Mouse (Mus musculus): ENCODE measurements around the gene Slc4a5.

The Slc4a5 gene

DNA sequence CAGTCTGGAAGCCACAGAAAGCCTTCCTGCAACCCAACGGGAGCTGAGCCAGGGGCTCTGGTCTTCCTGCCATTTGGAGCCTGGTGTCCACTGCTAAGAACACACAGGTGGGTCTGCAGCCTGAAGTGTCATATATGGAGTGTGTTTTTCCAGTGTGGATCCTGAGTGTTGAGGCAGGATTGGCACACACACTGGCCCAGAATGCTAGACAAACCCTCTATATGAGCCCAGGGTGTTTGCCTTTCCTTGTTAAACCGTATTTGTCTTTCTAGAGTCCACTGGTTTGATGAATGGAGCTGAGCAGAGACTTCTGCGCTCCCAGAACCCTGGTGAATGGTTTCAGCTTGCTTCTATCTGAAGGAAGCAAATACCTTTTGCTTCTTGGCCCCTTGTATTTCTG lies at the start of gene Slc4a5:
Gene Slc4a5 (plus strand): TSS at position 15 of the 400 bp plus-strand sequence.
- DNase-seq (ENCODE audit: low spot score in 2 of 2), result no peak

DNA sequence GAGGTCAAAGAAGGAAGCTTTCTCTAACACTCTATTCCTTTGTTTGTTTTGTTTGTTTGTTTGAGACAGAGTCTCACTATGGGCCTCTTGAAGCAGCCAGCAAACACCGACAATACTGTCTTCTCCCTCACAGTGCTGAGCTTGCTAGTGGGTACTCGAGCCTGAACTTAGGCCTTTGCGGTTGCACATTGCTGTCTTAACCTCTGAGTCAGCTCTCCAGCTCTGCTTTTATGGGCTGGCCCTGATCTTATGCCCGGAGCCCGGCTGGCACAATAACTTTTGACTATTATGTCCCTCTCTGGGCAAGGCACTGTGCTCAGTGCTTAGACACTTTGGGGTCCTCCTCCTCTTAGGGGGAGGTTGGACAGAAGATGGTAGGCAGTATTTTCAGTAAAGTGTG lies 49.8 kb upstream of the Slc4a5 start:
- no peak for DNase-seq (ENCODE audit: low spot score in 2 of 2)

DNA sequence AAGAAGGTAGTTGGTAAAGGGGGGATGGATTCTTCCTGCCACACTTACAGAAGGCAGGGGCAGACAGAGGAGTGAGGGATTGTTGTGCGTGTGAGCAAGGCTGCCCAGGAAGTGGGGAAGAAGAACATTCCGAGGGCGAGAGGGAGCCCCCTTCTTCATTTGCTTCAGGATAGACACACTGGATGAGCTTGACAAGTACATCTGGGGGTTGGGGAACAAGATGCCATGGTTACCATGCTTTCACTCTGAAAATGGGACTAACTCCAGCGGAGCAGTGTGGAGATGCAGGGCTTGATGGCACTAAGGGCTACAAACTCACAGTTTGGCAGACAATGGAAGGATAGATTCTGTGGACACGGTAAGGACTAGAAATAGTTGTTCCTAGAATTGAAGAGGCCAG lies 48.6 kb upstream of the Slc4a5 start:
- no peak for DNase-seq (ENCODE audit: low spot score in 2 of 2)

DNA sequence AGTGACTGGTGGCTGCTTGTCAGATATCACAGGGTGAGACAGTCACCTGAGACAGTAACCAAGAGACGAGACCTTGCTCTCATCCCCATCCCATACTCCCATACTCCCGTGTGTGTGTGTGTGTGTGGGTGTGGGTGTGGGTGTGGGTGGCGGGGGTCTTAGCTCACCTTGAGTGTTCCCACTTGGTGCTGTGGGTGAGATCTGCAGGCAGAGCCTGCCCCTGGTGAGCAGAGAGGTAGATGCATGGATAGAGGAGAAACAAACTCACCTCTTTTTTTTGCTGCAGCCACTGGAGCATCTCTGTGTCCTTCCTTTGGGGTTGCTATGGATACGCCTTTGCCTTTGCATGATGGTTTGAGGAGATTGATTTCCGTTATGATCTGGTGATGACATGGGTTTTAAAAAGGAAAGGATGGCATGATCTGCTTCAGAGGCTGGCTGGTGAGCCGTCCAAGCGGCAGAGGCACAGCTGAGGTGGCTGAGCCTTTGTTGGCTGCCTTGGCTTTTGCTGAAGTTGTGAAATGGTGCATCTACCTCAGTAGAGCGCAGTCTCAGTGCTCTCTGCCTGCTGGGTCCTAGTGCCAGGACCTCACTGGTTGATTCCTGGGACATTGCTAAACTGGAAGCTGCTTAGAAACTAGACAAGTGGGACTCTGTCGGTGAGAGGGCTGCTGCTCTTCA lies 47.2 kb upstream of the Slc4a5 start:
- peak; percentile 71 to 81 for DNase-seq (ENCODE audit: low spot score in 2 of 2)

DNA sequence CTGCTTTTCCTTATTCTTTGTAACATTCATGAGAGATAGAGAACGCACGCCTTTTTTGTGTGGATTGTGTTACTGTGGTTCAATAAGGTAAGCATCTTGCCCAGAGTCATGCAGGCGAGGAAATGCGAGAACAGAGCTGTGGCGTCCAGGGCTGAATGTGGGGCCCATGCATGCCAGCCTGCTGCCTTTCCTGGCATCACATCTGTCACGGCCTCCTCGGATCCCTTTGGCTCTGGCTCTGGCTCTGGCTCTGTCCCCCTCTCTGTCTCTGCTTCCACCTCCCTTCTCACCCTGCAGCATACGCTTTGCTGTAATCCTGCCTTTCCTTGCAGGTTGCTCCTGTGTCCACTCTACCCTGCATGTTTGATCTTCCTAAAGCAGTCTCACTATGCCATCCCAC lies 43.6 kb upstream of the Slc4a5 start:
- no peak for DNase-seq (ENCODE audit: low spot score in 2 of 2)

DNA sequence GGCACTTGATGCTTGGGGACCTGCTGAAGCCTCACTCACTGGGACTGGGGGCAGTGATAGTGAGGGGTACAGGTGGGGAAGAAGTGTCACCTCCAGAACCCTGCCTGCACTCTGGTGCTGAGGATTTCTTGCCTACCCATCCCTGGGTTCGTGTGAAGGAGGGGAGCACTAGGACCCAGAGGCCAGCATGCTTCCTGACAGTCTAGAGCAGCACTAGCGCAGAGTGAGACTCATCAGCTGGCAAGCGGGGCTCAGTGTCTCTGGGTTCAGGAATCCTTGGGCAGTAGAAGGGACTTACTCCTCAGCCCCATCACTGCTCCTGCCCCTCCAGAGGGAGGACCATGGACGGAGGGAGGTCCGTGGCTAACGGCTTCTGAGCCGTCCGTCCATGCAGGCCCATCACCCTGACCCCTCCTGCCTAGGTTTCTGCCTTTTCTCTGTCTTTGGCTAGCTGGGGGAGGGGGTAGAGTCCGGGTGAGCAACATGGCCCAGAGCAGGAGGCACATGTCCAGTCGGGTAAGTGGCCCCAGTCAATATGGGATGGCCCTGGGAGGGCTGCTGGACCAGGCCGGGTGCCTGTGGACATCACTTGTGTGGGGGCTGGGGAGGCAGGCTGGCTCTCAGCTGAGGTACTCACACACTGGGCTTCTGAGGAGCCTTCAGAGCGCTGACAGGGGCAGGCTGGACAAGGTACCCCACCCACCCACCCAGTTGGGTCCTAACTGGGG lies 40.1 kb upstream of the Slc4a5 start:
- DNase-seq (ENCODE audit: low spot score in 2 of 2), result peak; percentile 78 to 86

DNA sequence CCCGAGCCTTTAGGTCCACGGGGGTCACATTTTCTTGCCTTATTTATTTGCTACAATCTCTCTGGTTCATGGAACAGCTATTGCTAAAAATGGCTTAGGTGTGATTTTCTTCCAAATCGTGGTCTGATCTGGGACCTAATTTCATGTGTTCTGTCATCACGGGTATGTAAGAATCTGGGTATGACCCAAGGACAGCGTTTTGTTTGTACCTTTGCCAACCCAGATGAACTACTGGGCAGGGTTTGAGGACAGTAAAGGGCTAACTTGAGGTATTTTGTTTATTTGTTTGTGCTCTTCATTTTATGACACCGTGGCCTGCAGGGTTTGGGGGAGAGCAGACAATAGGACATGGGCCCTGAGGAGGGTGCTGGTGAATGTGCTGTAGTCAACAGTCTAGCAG lies 39.0 kb upstream of the Slc4a5 start:
- DNase-seq (ENCODE audit: low spot score in 2 of 2), result no peak

DNA sequence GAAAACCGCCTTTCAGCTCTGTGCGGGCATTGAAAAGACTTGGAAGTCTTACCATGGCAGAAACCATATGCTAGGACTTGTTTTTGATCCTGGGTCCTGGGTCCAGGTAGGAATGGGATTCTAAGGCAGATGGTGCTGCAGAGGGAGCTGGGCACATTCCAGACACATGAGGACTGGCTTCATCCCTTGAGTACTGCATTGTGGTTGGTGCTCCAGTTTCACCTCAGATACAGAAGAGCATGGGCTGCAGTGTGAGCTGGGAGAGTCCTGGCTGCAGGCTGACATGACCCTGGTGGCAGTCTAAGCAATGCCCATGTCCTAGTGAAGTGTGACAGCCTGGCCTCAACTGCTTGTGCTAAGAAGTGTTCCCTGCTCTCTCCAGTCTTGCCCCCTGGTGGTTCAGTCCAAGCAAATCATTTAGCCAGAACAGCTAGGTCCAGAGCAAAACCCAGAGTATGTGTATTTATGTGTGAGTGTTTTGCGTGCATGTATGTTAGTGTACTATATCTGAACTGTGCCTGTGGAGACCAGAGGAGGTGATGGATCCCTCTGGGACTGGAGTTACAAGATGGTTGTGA lies 34.7 kb upstream of the Slc4a5 start:
- no peak for DNase-seq (ENCODE audit: low spot score in 2 of 2)

DNA sequence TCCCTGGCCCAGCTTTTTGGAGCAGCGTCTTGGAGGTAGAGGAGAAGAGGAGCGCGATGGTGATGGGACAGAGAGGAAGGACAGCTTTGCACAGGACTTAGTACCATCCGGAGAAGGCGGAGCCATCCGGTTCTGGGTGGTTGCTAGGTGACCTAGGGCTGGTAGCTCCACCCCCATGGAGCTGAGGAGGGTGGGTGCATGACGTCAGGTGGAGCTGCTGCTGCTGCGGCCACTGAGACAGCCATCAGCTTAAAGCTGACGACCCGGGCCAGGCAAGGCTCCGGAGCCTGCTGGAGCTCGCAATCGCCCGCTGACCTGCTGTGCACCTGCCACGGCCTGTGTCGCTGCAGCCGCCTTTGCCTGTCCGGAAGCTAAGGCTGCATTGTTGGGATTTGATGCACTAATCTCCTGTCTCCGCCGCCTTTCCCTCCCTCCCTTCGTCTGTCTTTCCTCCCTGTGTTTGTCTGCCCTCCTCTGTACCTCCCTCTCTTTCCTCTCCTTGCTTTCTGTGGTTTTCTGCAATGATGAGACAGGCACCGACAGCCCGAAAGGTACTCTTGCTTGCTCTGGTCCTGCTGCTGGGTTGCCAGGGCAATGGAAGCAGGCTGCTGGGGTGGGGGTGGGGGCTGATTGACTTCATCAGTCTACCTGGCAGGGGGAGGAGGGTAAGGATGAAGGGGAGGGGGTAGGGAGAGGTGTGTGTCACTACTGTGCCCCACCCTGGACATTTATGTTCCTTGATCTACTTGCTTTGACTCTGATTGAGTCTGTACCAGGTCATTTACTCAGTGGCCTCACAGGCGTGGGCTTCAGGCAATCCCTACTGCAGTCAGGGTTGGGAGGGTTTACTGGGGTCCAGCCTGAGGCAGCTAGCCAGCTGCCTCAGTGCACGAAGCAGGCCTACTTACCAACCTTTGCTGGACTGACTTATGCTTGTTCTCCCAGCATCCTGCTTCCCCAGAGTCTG lies 33.5 kb upstream of the Slc4a5 start:
- DNase-seq (ENCODE audit: low spot score in 2 of 2), result peak; percentile 87 to 91

DNA sequence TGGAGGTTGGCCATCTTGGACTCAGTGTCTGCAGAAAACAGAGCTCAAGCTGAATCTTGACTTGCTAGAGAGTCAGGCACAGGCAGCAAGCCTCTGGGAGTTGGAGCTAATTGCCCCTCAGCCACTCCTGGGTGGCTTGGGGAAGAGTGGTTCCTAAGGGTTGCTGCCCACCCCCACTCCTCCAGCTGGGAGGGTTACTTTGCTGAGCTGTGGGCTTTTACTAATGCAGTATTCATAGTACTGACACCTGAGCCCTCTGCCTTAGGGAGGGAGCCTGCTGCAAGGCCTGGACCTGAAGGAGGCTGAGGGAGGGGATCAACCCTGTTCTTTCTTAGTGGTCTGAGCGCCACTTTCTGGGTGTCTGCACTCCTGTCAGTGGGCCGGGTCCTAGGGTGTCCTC lies 32.7 kb upstream of the Slc4a5 start:
- DNase-seq (ENCODE audit: low spot score in 2 of 2), result no peak

DNA sequence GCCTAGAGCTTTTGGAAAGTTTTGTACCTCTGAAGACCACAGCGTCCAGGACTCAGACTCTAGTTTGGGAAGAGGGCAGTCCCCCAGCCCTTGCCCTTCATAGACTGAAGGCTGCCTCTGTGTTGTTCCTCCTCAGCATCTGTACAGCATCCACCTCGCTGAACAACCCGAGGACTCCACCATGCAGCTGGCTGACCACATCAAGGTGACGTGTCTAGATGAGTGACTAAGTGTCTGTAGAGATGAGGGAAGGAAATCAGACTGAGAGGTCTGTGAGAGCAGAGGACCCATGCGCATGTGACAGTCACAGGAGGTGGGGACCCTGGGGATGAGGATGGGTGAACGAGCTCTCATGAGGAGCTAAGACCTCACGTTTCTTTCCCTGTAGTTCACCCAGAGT lies 26.1 kb upstream of the Slc4a5 start:
- no peak for DNase-seq (ENCODE audit: low spot score in 2 of 2)

DNA sequence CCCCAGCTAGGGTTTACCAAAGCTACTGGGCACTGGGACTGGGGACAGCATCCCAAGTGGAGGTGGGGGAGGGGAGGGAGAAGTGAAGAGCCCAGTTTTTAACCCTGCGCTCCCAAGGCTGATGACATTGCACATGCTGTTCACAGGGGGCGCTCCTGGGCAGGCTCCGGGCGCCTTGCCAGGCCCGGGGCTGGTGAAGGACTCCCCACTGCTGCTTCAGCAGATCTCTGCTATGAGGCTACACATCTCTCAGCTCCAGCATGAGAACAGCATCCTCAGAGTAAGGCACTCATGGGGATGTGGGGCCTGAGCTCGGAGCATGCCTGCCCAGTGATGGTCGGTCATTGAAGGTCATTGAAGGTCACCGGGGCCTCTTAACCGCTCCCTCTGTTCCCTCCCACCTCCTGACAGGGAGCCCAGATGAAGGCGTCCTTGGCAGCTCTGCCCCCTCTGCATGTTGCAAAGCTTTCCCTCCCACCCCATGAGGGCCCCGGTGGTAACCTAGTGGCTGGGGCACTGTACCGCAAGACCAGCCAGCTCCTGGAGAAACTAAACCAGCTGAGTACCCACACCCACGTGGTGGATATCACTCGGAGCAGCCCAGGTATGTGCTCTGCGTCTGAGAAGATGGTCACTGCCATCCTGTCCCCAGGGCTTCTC lies 22.2 kb upstream of the Slc4a5 start:
- peak; percentile 63 to 67 for DNase-seq (ENCODE audit: low spot score in 2 of 2)

DNA sequence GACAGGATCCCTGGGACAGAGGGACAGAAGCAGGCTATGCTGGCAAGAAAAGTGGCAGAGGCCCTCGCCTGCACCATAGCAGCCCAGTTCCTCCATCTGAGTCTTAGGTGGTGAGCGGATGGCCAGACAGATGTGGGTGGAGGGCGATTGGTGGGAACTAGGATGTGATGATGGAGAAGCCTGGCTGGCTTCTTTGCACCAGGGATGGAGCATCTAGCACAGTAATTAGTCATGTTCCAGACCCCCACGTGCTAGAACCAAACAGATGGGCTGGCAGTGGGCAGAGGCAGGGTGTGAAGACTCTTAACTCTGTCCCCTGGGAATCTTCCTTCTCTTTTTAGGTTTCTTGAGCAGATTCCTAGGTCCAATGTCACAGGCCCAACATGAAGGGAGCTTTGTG lies 16.3 kb upstream of the Slc4a5 start:
- DNase-seq (ENCODE audit: low spot score in 2 of 2), result peak in 1 of 2 experiments; percentile 44

DNA sequence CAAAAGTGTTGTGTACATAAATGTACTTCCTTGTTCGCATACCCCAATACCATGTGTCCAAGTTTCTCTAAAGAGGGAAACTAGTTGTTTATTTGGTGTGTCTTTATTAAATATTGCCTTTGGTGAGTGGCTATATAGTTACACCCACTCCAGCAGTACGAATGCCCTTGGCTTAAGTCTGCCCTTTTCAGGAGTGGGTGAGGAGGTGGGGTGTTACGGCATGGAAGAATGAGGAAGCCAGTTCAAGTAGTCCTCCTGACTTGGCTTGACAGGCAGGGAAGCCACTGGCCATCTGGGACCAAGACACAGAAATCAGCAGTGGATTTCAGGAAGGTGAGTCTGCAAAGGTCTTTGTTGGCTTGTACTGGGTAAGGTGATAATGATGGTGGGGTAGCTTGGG lies 13.8 kb upstream of the Slc4a5 start:
- DNase-seq (ENCODE audit: low spot score in 2 of 2), result no peak

DNA sequence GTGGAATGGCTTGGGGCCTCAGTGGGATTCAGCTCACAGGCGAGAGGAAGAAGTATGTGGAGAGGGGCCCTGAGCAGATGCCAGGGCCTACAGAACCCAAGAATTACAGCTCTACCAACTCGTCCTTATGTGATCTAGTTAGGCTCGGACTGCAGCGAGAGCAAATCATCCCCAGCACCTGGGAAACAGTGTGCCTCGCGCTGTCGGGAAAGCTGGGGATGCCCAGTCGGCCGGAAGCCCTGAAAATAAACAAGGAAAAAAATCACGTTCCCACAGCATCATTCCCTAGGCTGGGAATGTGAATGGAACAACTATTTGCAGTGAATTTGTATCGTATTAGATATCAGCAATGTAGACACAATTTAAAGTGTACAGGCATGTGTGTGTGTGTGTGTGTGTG lies 13.3 kb upstream of the Slc4a5 start:
- no peak for DNase-seq (ENCODE audit: low spot score in 2 of 2)

DNA sequence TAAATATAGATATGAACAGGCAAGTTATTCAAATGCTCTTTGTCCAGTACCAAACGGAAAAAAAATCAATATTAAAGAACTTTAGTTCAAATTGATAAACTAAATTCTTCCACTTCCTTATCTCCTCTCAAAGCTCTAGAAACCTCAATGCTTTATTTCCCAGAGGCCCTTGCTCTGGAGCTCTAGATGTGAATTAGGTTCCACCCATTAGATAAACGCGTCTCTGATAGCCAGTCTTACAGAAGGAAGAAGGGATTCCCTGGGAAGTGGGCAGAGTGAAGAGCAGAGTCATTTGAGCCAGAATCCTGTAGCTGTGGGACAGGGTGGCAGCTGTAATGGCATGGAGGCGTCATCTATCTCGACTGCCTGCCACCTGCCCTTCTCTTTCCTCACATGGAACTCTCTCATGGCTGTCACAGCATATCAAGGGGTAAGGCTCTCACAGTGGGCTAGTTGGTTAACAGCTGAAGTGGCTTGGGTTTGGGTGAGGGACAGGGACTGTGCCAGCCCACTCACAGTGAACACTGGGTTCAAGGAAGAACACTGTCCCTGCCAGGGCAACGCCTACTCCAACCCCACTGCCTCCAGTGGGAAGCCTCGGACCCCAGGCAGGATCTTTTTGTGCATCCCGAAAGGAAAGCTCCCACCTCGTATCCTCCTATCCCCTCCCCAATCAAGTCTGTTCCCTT lies 12.1 kb upstream of the Slc4a5 start:
- DNase-seq (ENCODE audit: low spot score in 2 of 2), result no peak

DNA sequence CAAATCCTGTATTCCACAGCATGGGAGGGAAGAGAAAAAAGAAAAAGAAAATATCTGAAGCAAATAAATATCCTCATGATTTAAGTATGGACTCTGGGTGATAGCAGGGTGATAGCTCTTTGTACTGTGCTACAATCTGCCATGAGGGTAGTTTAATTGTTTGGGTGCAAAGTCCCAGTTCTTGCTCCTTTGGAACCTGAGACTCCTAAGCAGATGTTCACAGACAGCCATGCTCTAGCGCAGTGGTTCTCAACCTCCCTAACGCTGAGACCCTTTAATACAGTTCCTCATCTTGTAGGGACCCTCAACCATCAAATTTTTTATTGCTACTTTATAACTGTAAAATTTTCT lies 11.6 kb upstream of the Slc4a5 start:
- DNase-seq (ENCODE audit: low spot score in 2 of 2), result no peak

DNA sequence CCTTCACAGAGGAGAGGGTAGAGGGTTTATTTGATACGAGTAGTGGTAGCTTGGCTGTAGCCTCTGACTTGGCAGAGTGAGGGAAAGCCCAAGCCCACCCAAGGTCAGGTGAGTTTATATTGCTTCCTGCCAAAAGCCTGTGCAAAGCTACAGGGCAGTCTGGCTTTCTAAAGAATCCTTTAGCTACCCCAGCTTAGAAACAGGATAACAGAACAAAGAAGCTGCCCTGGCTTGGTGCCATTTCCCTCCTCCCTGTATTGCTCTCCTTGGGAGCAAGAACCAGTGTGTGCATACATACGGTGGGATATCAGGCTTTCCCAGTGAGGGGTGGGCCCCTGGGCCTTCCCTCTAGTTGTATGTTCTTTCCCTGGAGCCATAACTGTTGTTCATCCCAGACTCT lies 9.1 kb upstream of the Slc4a5 start:
- DNase-seq (ENCODE audit: low spot score in 2 of 2), result no peak

DNA sequence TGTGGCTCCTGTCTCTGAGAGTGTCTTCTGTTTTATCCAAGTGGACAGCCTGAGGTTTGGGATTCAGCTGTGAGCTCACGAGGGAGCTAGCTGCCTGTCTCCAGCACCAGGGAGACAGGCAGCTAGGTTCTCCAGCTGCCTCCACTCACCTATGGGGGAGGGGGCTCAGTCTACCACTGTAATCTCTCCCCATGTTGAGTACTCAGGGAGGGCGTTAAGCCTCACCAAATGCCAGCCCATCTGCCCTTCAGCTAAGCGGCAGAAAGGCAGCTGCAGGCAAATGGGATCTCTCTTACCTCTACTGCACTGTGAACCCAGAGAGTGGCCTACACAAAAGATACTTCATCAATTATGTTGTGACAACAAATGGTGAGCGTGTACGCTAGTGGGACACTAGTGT lies 8.1 kb upstream of the Slc4a5 start:
- no peak for DNase-seq (ENCODE audit: low spot score in 2 of 2)

DNA sequence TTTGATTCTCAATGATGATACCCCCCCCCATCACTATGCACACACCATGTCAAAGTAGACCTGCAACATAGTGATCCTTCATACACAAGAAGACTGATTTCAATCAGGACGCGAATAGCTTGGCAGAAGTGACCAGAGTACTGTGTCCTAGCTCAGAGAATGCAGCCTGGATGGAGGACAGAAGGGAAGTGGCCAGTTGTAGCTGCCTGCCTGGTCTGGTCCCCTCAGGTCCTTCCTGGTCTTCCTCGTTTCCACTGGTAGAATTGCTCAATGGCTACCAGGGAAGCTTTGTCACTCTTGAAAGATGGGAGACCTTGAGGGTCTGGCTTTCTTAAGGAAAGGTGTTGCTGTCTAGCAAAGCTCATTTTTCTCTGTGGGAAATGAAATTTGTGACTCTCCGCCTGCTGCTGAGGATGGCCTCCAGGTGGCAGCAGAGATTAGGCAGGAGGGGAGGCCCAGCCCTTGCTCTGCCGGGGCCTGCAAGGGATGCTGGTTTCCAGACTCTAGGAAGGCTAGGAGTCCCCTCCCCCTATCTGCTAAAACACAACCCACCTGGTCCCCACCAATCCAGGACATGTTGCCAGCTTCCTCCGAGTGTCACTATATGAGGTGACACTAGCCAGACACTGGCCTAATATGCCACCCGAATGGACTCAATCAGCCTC lies 4.5 kb upstream of the Slc4a5 start:
- DNase-seq (ENCODE audit: low spot score in 2 of 2), result peak; percentile 72 to 78

Measured in right cerebral cortex, adult 2 months (tissue).